Mouse (Mus musculus): ENCODE data around the gene Gm21586.
"Not testable (repeated sequence)": the region's sequence is repeated elsewhere in the genome, so short reads cannot be mapped to it uniquely, and the experiment has no call there.

The Gm21586 gene

DNA sequence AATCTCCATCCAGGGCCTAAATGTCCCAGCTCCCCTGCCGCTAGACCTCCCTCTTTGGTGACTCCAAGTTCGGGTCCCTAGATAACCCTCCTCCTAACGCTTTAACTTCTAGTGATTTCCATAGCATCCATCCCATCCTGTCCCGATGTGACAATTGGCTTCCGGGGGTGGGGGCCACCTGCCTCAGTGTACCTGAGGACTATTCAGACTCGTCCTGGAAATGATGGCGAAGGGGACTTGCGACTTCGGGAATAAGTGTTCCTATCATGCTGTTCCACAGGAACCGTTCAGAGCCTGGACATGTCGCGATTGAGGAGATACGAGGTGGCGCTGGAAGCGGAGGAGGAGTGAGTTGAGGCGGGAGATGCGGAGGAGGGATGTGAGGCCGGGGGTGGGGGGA lies at the start of gene Gm21586:
Gene Gm21586, plus strand, starts transcription at position 301 of the 400 bp plus-strand sequence.
- not testable (repeated sequence) for DNase-seq

- not testable (repeated sequence) for DNase-seq
Observed at GRCm38 (mm10) chr4:42466452-42466851, 27.3 kb downstream of the Gm21586 start, which contains the start of gene Gm2163. Gene Gm2163 (plus strand): TSS chr4:42466752.
